Mouse (Mus musculus) layer of hippocampus, adult 11-12 months (tissue): ENCODE results near the gene Gm19410.

ENCODE experiments used
- DNase-seq: peaks from one replicate; pipeline ENCODE4 v3.0.0; 2022; ENCODE audit warnings: low spot score

The Gm19410 gene

GRCm38 (mm10) chr8:35765499-35766193, at the start of gene Gm19410:
Gene Gm19410, plus strand, starts transcription at chr8:35765790.
- DNase-seq, result no peak

DNA sequence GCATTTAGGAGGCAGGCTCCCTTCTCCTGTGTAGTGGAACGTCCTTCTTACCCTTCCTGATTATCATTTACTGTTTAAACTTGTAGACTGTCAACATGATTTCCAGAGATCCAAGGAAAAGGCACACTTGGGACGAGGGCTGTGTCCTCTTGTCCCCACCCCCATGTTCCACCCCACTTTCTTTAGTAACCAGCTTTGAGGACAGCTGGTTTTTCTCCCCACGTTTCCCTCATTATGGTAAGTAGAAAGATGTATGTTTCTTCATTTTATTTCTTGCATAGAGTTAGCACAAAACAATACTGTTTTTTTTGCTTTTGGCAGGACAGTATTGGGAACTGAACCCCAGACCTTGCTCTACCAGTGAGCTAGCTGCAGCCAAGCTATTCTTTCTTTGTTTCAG, 34.8 kb upstream of the Gm19410 start:
- DNase-seq, result no peak

DNA sequence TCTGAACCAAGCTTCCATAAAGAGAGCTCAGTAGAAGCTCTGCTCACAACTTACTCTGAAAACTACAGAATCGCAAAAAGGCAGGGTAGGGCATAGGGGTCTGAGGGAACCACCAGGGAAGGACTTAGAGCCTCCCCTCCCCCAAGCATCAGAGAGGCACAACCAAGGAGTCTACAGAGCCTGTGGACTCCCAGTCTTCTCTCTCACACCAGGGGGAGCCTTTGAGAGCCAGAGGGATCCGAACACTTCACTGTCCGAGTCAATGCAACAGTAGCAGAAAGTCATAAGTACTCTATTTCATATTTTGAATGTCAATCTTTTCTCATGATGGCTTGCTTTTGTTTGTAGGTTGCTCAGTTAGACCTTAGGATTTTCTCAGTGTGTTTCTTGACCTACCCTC, 30.2 kb upstream of the Gm19410 start:
- DNase-seq, result no peak

DNA sequence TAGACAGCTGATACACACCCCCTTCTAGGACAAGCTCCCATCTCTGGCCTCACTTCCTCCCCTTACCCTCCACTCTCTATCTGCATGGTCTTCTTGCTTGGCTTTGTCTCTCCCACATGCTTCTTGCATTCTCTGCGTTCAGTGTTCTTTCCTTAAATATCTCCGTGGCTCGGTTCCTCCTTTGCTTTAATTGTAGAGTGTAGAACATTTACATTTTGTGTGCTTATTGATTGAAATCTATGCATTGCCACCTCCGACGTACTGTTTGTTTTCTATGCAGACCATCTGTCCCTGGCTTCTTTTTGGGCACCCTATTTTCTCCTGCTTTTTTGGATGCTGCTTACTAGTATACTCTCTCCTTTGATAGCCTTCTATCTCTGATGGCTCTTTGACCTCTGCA, 9.4 kb upstream of the Gm19410 start:
- DNase-seq, result no peak

DNA sequence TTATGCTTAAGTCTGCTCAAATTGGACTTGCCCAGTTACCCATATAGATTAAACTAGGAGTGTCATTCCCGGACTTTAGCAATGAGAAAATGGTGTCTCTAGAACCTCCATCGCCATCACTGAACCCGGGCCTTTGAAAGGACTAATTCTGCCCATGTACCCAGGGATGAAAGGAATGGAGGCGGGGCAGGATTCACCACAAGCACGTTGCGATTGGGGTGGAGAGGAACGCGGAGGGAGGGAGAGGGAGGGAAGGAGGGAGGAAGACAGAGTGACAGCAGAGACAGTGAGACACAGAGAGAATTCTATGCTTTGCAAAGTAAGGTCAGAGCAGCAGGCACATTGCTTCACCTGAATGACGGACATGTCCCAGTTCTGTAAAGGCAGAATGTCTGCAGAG, 570 bp upstream of the Gm19410 start:
- DNase-seq, result no peak

GRCm38 (mm10) chr8:35773508-35773907, 7.9 kb downstream of the Gm19410 start:
- DNase-seq, result no peak
